Mouse (Mus musculus) hindbrain, embryonic 16.5 days (tissue): ENCODE measurements around the gene Cacna1s. TPM values are rescaled to one million over a fixed set of nuclear protein-coding genes. Genes with fewer than 3 reads are reported as not detected.

Experiments
- ATAC-seq: fragments of 200-750 bp; cut with Nextera tagmentation; 2 replicates; pipeline ENCODE4 v1.8.0; 2017; ENCODE audit warnings: moderate TSS enrichment, moderate library complexity
- H3K27ac ChIP-seq: fragments of 300-500 bp; sonication (generic); 2 replicates; pipeline ENCODE4 v1.5.1; 2014; ENCODE audit warnings: low read depth, mild to moderate bottlenecking, control low read depth, low read length, moderate library complexity
- H3K27me3 ChIP-seq: fragments of 300-500 bp; sonication (generic); replicated peaks from 2 replicates; pipeline ENCODE4 v1.6.1; 2014; ENCODE audit warnings: low read length; ENCODE audit not compliant: control insufficient read depth, insufficient read depth
- H3K36me3 ChIP-seq: fragments of 300-500 bp; sonication (generic); 2 replicates; pipeline ENCODE4 v1.6.1; 2014; ENCODE audit warnings: mild to moderate bottlenecking, low read length, moderate library complexity, mixed read lengths; ENCODE audit not compliant: control insufficient read depth, insufficient read depth
- H3K4me1 ChIP-seq: fragments of 300-500 bp; sonication (generic); 2 replicates; pipeline ENCODE4 v1.6.1; 2014; ENCODE audit warnings: low read depth, low read length; ENCODE audit not compliant: control insufficient read depth, insufficient read depth
- H3K4me2 ChIP-seq: fragments of 300-500 bp; sonication (generic); 2 replicates; pipeline ENCODE4 v1.6.1; 2014; ENCODE audit warnings: mild to moderate bottlenecking, low read length, control low read depth, moderate library complexity
- H3K4me3 ChIP-seq: fragments of 300-500 bp; sonication (generic); 2 replicates; pipeline ENCODE4 v1.5.1; 2014; ENCODE audit warnings: mild to moderate bottlenecking, low read length, control low read depth, moderate library complexity
- H3K9ac ChIP-seq: fragments of 300-500 bp; sonication (generic); 2 replicates; pipeline ENCODE4 v1.6.1; 2014; ENCODE audit warnings: low read depth, mild to moderate bottlenecking, control low read depth, low read length, moderate library complexity
- H3K9me3 ChIP-seq: fragments of 300-500 bp; sonication (generic); 2 replicates; pipeline ENCODE4 v1.6.1; 2014; ENCODE audit warnings: mild to moderate bottlenecking, low read length, moderate library complexity; ENCODE audit not compliant: control insufficient read depth
- WGBS: fragments of 180-500 bp; shearing (Covaris S2); extraction: QIAGEN DNeasy Blood & Tissue Kit; methylation state at CpG from one replicate; pipeline ENCODE4 v1.1.7; 2014; 5-methylcytosine and 5-hydroxymethylcytosine counted together
- polyA plus RNA-seq: library from polyadenylated mRNA; unstranded; fragments of >200 nt; fragmentation: Nextera tagmentation; extraction: Ambion mirVana; gene quantifications from 2 replicates; pipeline ENCODE4 v1.2.1, GENCODE M21; 2015

The Cacna1s gene
- polyA plus RNA-seq, 1 experiment from 2014 or later, result 0.45 TPM

- 70% methylated on average over 9 of the region's 9 CpGs for WGBS
- H3K27me3 ChIP-seq, result no peaks in the 10 kb centered on the region
- no peak for ATAC-seq
These were observed 97.2 kb downstream of the Cacna1s start for GRCm38 (mm10) chr1:136149702-136150101.

DNA sequence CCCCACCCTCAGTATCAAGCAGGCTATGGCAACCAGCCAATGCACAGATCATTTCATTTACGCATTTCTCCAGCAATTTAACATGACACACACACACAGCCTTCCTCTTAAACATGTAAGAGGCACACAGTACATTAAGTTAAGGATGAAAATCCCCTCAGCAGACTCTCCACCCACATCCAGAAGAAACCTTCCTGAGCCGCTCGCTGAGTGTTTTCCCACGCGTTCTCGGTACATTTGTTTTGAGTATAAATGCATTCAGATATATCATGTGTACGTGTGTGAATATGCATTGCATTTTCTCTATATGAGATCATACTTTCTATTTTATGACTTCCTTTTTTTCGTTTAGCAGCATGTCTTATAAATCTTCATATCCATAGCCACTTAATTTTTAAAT, 98.8 kb downstream of the Cacna1s start:
- H3K27me3 ChIP-seq, result no peaks in the 10 kb centered on the region
- no peak overlapping the region for H3K4me2 ChIP-seq
- ATAC-seq, result no peak
- H3K9me3 ChIP-seq, result no peaks in the 10 kb centered on the region
- no peaks in the 10 kb centered on the region for H3K4me1 ChIP-seq
- H3K4me3 ChIP-seq, result no peak overlapping the region
- no peak overlapping the region for H3K27ac ChIP-seq
- peaks cover 62% of the 10 kb centered on the region for H3K36me3 ChIP-seq
- no peak overlapping the region for H3K9ac ChIP-seq
- 84% methylated on average over 8 of the region's 8 CpGs for WGBS

More at GRCm38 (mm10) chr1:136149702-136150101, 97.2 kb downstream of the Cacna1s start:
- Histone ChIP-seq H3K4me3 (no peak overlapping the region), H3K4me1 (no peaks in the 10 kb centered on the region), H3K9me3 (no peaks in the 10 kb centered on the region), H3K27ac (no peak overlapping the region), H3K9ac (no peak overlapping the region), H3K4me2 (no peak overlapping the region), H3K36me3 (peaks cover 64% of the 10 kb centered on the region)

DNA sequence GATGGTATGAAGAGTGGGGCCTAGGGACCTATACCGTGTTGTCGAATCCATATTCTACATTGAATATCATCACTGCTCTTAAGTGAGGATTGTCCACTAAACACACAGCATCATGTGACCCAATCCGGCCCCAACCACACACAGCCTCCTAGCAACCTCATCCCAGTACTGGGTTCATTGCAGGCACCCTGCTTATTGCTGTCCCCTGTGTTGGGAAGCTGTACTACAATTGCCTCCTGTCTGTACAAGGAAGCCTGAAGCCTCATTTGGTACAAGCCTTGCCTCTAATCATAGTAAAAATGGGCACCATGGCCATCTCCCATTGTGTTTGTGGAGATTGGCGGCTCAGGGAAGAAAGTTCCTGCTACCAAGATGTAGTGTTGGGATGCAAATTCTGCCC, 103.8 kb downstream of the Cacna1s start:
- Histone ChIP-seq H3K27me3 (no peaks in the 10 kb centered on the region), H3K9ac (no peak overlapping the region), H3K27ac (no peak overlapping the region), H3K4me1 (no peaks in the 10 kb centered on the region), H3K4me3 (no peak overlapping the region), H3K4me2 (no peak overlapping the region), H3K9me3 (no peaks in the 10 kb centered on the region), H3K36me3 (peaks cover 76% of the 10 kb centered on the region)
- WGBS, result 96% methylated on average over 4 of the region's 4 CpGs
- ATAC-seq, result no peak

DNA sequence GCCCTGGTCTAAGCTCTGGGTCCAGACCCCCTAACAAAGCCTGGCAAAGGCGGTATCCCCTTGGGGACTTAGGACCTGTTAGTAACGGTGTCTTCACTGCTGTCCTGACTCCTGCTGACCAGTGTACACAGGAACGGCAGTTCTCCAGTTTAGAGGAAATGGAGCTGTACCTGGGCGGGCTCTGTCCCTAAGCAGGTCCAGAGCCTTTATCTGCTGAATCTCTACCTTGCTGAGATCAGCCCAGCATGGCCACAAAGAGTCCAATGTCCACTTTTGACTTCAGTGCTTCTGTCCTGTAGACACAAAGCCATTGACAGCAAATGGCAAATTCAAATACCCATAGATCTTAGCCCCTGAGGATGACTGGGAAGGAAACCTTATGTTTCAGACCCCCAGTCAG, 104.4 kb downstream of the Cacna1s start:
- no peak overlapping the region for H3K4me3 ChIP-seq
- WGBS, result 94% methylated on average over 4 of the region's 4 CpGs
- H3K4me2 ChIP-seq, result no peak overlapping the region
- no peak overlapping the region for H3K9ac ChIP-seq
- no peaks in the 10 kb centered on the region for H3K4me1 ChIP-seq
- ATAC-seq, result no peak
- no peaks in the 10 kb centered on the region for H3K9me3 ChIP-seq
- H3K36me3 ChIP-seq, result peaks cover 79% of the 10 kb centered on the region
- no peak overlapping the region for H3K27ac ChIP-seq
- no peaks in the 10 kb centered on the region for H3K27me3 ChIP-seq

DNA sequence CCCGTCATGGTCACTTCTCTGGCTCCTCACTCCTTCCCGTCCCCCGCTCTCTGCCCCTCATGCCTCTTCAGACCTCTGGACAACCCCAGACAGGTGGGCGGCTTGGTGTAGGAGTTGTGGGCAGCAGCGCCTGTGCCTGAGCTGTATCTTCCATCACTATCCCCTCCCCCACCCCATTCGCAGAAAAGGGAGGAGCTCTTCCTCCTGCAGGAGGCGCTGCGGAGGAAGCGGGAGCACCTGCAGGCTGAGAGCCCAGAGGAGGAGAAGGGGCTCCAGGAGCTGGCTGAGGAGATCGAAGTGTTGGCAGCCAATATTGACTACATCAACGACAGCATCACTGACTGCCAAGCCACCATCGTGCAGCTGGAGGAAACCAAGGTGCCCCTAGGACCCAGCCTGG, 107.3 kb downstream of the Cacna1s start:
- Histone ChIP-seq H3K4me3 (no peak overlapping the region), H3K27ac (no peak overlapping the region), H3K9ac (no peak overlapping the region), H3K4me2 (no peak overlapping the region), H3K4me1 (no peaks in the 10 kb centered on the region), H3K36me3 (peaks cover 83% of the 10 kb centered on the region), H3K9me3 (no peaks in the 10 kb centered on the region), H3K27me3 (no peaks in the 10 kb centered on the region)
- no peak for ATAC-seq
- WGBS, result 39% methylated on average over 12 of the region's 12 CpGs

- no peak overlapping the region for H3K4me2 ChIP-seq
- WGBS, result 88% methylated on average over 12 of the region's 12 CpGs
- H3K27ac ChIP-seq, result no peak overlapping the region
- no peaks in the 10 kb centered on the region for H3K27me3 ChIP-seq
- peaks cover 87% of the 10 kb centered on the region for H3K36me3 ChIP-seq
- no peaks in the 10 kb centered on the region for H3K9me3 ChIP-seq
- H3K4me3 ChIP-seq, result no peak overlapping the region
- ATAC-seq, result no peak
- H3K9ac ChIP-seq, result no peak overlapping the region
- no peaks in the 10 kb centered on the region for H3K4me1 ChIP-seq
These were observed 107.7 kb downstream of the Cacna1s start for GRCm38 (mm10) chr1:136160297-136160696.

DNA sequence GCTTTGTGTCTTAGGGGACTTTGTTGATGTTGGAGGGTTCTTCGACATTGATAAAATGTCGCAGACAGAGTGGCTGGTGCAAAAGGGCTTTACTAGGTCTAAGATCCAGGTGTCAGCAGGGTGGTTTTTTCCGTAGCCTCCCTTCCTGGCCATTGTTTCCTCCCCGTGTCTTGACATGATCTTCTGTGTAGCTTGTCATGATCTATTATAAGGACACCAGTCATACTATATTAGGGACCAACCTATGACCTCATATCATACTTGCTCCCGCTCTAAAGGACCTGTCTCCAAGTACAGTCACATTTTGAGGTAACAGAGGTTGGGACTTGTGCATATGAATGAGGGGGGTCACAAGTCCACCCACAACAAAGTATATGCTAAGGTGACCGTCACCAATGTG, 108.4 kb downstream of the Cacna1s start:
- Histone ChIP-seq H3K4me3 (no peak overlapping the region), H3K4me2 (no peak overlapping the region), H3K9me3 (no peaks in the 10 kb centered on the region), H3K9ac (no peak overlapping the region), H3K4me1 (no peaks in the 10 kb centered on the region), H3K27me3 (no peaks in the 10 kb centered on the region), H3K36me3 (peaks cover 90% of the 10 kb centered on the region), H3K27ac (no peak overlapping the region)
- ATAC-seq, result no peak
- WGBS, result 95% methylated on average over 6 of the region's 6 CpGs

DNA sequence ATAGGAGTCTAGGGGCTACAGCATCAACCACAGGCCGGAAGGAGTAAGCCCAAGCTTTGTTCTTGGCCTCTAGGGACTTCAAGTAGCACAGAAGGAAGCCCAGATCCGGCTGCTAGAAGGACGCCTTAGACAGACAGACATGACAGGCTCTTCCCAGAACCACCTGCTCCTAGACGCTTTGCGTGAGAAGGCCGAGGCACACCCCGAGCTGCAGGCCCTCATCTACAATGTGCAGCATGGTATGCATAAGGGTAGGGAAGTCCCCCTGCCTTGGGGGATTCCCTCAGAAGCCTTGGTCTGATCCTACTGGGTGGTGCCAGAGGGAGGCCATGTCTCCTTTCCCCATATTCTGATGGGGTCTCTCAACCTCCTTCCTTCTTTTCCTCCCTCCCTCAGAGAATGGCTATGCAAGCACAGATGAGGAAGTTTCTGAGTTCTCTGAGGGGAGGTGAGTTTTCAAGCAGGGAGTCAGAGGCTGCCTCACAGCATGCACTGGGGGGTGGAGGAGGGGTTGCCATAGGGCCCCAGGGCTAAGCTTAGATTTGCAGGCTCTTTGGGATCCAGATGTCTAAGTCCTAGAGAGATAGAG, 108.9 kb downstream of the Cacna1s start:
- no peak overlapping the region for H3K9ac ChIP-seq
- WGBS, result 92% methylated on average over 7 of the region's 7 CpGs
- H3K27me3 ChIP-seq, result no peaks in the 10 kb centered on the region
- no peaks in the 10 kb centered on the region for H3K4me1 ChIP-seq
- H3K4me2 ChIP-seq, result no peak overlapping the region
- no peak overlapping the region for H3K4me3 ChIP-seq
- no peak for ATAC-seq
- no peaks in the 10 kb centered on the region for H3K9me3 ChIP-seq
- peaks cover 85% of the 10 kb centered on the region for H3K36me3 ChIP-seq
- no peak overlapping the region for H3K27ac ChIP-seq

DNA sequence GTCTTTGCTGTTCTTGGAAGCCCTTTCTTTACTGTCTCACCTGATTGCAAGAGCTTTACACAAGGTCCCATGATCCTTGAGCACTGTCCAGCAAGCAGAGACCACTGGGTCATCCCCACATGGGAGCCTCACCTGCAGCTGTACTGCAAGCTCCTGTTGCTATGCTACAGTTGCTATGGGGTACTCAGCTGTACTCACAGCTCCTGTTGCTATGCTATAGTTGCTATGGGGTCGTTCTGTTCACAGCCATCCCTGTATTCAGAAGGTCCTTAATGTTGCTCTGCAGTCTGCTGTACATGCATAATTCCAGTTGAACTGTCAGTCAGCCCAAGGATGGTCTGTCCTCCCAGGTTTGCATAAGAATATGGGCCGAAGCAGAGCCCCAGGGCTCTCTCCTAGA, 112.9 kb downstream of the Cacna1s start:
- Histone ChIP-seq H3K4me1 (no peaks in the 10 kb centered on the region), H3K4me3 (no peak overlapping the region), H3K27ac (no peak overlapping the region), H3K9ac (no peak overlapping the region), H3K9me3 (no peaks in the 10 kb centered on the region), H3K36me3 (peaks cover 71% of the 10 kb centered on the region), H3K4me2 (no peak overlapping the region), H3K27me3 (no peaks in the 10 kb centered on the region)
- ATAC-seq, result peak; percentile 26; the same call in 1 of the 2 replicates
- WGBS, result 26% methylated on average over 2 of the region's 2 CpGs

DNA sequence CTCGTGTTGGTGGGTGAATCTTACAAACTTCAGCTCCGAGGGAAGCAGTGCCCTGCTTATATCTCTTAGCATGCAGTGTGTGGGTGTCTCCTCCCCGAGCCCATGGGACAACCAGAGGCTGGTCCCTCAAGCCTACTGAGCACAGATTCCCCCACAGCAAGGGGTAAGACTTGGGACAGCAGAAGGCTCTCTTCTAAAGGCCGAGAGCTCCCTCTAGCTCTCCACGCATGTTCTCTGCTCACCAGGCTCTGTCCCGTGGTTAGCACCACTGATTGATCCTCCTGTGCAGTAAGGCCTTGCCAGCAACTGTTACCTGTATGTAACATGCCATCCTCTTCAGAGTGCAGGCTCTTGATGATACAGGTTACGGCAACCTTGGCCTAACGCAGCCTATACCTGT, 115.1 kb downstream of the Cacna1s start:
- H3K9me3 ChIP-seq, result no peaks in the 10 kb centered on the region
- no peak overlapping the region for H3K9ac ChIP-seq
- H3K27me3 ChIP-seq, result no peaks in the 10 kb centered on the region
- peaks cover 70% of the 10 kb centered on the region for H3K36me3 ChIP-seq
- ATAC-seq, result no peak
- H3K4me1 ChIP-seq, result no peaks in the 10 kb centered on the region
- no peak overlapping the region for H3K4me3 ChIP-seq
- H3K27ac ChIP-seq, result no peak overlapping the region
- no peak overlapping the region for H3K4me2 ChIP-seq
- 71% methylated on average over 8 of the region's 8 CpGs for WGBS
